Mouse (Mus musculus): ENCODE results near the gene Tsga10. TPM values are rescaled to one million over a fixed set of nuclear protein-coding genes. Genes with fewer than 3 reads are reported as not detected.
A peak's percentile ranks its signal among the peaks of the same experiment; 100 is the strongest.

Tsga10 gene
- polyA plus RNA-seq, 1 experiment = 0.10 TPM

DNA sequence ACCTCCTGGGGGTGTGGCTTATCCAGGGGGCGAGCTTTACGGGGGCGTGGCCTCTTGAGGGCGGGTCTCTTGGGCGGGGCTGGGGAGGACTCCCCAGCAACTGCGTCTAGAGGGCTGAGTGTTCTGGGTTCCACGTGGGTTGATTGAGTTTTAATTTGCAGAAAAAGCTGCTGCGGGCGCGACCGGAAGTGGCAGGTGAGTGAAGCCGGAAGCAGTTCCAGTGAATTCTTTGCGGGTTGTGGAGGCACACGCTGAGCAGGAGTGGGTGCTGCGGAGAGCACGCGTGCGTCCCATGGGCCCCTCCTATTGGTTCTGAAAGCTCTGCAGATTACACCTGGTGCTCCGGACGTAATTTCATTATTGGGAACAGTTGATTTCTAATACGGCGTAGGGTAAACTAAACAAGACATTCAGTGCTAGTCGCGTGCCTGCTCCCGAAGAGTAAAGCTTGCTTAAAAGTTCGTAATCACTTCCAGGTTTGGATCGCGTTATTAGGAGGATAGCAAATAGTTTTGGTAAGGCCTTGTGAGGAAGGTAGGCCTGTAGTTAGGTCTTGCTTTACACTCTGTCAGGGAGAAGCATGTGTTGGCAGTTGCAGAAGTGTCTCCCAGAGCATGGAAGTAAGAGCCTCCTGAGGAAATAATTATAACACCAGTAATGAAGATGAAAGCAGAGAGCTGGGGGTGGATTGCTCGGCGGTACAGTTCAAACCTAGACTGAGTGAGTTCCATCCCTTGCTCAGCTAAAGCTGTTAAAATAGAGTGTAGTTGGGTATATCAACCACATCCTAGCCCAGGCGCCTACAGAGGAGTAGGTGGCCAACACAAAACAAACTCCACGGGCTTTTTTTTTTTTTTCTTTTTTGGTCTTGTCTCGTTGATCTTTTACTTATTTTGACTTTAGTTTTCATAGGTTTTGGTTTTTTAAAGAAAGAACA is 6.2 kb upstream of the Tsga10 start:
- peaks cover 2% of the 10 kb centered on the region; the same call in 1 of the 2 replicates for H3K4me1 ChIP-seq (ENCODE audit: control insufficient read depth, insufficient read depth, insufficient read length, low read length)
- H3K27ac ChIP-seq (ENCODE audit: insufficient read depth, low read depth, low read length) = peak overlapping the region; percentile 69
- peak overlapping the region; percentile 85 for H3K4me3 ChIP-seq (ENCODE audit: low read depth, low read length)
- 1% methylated on average over 33 of the region's 33 CpGs for WGBS
- H3K36me3 ChIP-seq (ENCODE audit: control insufficient read depth, insufficient read depth, low read length) = peaks cover 12% of the 10 kb centered on the region
- TF ChIP-seq CTCF (IDR thresholded peaks at IDR 0.05; ENCODE audit: extremely low read depth, insufficient read length, insufficient replicate concordance, low read depth, low read length) (peak; percentile 7; the same call in 1 of the 2 replicates), POLR2A (IDR thresholded peaks at IDR 0.05; ENCODE audit: low read depth, low read length) (peak; percentile 28; the same call in 1 of the 2 replicates)
- H3K27me3 ChIP-seq (ENCODE audit: control insufficient read depth, insufficient read depth, low read length) = no peaks in the 10 kb centered on the region

DNA sequence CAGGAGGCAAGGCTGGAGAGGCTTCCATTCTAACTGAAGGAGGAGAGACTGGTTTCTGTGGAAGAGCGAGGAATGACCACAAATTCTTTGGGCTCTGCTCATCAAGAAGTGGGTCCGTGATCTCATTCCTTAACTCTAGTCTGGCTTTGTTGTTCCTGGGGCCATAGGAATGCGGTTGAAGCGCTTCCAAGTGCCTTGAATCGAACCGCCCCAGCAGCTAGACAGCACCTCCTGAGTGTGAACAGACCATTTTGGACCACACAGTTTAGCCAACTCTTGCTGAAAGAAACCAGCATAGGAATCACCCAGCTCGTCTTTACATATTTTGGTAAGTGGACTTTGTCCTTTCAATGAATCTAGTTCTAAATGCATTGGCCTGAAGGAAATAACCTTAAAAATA is 5.5 kb upstream of the Tsga10 start, which contains the start of gene Lipt1:
Gene Lipt1, plus strand, starts transcription at position 35 of the 400 bp plus-strand sequence.
- H3K27ac ChIP-seq (ENCODE audit: insufficient read depth, low read depth, low read length) = peak within 1 kb of the TSS; percentile 69
- no peaks in the 10 kb centered on the region for H3K27me3 ChIP-seq (ENCODE audit: control insufficient read depth, insufficient read depth, low read length)
- H3K4me3 ChIP-seq (ENCODE audit: low read depth, low read length) = peak within 1 kb of the TSS; percentile 85
- H3K4me1 ChIP-seq (ENCODE audit: control insufficient read depth, insufficient read depth, insufficient read length, low read length) = peaks cover 2% of the 10 kb centered on the region; the same call in 1 of the 2 replicates
- TF ChIP-seq POLR2A (IDR thresholded peaks at IDR 0.05; ENCODE audit: low read depth, low read length) = no peak
- TF ChIP-seq CTCF (IDR thresholded peaks at IDR 0.05; ENCODE audit: extremely low read depth, insufficient read length, insufficient replicate concordance, low read depth, low read length) = no peak
- H3K36me3 ChIP-seq (ENCODE audit: control insufficient read depth, insufficient read depth, low read length) = peaks cover 9% of the 10 kb centered on the region
- 12% methylated on average over 7 of the region's 7 CpGs for WGBS

DNA sequence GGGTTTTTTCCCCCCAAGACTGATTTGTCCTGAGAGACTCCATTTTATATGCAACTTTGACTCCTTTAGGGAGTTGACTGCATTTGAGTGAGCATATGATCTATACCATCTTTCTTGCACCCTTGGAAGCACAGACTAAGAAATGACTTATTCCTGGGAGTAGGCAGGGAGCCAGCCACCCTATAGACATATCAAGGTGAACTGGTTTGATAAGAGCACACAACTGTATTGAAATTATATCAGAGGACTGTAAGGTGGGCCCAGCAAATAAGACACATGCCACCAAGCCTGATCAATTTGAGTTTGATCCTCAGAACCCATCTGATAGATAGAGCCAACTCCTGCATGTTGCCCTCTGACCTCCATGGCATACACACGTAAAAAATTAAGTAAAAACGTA is 3.1 kb upstream of the Tsga10 start:
- H3K27me3 ChIP-seq (ENCODE audit: control insufficient read depth, insufficient read depth, low read length) = no peaks in the 10 kb centered on the region
- no peak for TF ChIP-seq CTCF (IDR thresholded peaks at IDR 0.05; ENCODE audit: extremely low read depth, insufficient read length, insufficient replicate concordance, low read depth, low read length)
- TF ChIP-seq POLR2A (IDR thresholded peaks at IDR 0.05; ENCODE audit: low read depth, low read length) = no peak
- no peak overlapping the region for H3K27ac ChIP-seq (ENCODE audit: insufficient read depth, low read depth, low read length)
- 61% methylated on average over 2 of the region's 2 CpGs for WGBS
- no peak overlapping the region for H3K4me3 ChIP-seq (ENCODE audit: low read depth, low read length)
- no peaks in the 10 kb centered on the region for H3K36me3 ChIP-seq (ENCODE audit: control insufficient read depth, insufficient read depth, low read length)
- H3K4me1 ChIP-seq (ENCODE audit: control insufficient read depth, insufficient read depth, insufficient read length, low read length) = peaks cover 2% of the 10 kb centered on the region; the same call in 1 of the 2 replicates

DNA sequence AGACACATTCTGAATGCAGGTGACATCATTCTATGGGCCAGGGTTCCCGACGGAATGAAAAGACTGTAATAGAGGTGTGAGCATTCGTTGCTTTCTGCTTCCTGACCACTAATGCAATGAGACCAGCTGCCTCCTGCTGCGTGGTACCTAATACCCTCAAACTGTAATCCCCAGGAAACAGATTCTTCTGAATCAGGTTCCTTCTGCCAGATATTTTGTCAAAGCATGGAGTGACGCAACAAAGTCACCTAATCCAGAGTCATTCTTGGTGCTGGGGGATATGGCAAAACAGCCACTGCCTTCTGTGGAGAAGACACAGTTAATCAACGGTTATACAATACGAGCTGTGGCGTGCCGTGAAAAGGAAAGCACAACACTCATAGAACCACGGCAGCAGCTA is 2.4 kb upstream of the Tsga10 start:
- no peaks in the 10 kb centered on the region for H3K36me3 ChIP-seq (ENCODE audit: control insufficient read depth, insufficient read depth, low read length)
- H3K4me1 ChIP-seq (ENCODE audit: control insufficient read depth, insufficient read depth, insufficient read length, low read length) = peaks cover 2% of the 10 kb centered on the region; the same call in 1 of the 2 replicates
- no peak overlapping the region for H3K27ac ChIP-seq (ENCODE audit: insufficient read depth, low read depth, low read length)
- no peak for TF ChIP-seq POLR2A (IDR thresholded peaks at IDR 0.05; ENCODE audit: low read depth, low read length)
- TF ChIP-seq CTCF (IDR thresholded peaks at IDR 0.05; ENCODE audit: extremely low read depth, insufficient read length, insufficient replicate concordance, low read depth, low read length) = no peak
- no peak overlapping the region for H3K4me3 ChIP-seq (ENCODE audit: low read depth, low read length)
- no peaks in the 10 kb centered on the region for H3K27me3 ChIP-seq (ENCODE audit: control insufficient read depth, insufficient read depth, low read length)
- whole genome bisulfite sequencing = 65% methylated on average over 10 of the region's 10 CpGs

DNA sequence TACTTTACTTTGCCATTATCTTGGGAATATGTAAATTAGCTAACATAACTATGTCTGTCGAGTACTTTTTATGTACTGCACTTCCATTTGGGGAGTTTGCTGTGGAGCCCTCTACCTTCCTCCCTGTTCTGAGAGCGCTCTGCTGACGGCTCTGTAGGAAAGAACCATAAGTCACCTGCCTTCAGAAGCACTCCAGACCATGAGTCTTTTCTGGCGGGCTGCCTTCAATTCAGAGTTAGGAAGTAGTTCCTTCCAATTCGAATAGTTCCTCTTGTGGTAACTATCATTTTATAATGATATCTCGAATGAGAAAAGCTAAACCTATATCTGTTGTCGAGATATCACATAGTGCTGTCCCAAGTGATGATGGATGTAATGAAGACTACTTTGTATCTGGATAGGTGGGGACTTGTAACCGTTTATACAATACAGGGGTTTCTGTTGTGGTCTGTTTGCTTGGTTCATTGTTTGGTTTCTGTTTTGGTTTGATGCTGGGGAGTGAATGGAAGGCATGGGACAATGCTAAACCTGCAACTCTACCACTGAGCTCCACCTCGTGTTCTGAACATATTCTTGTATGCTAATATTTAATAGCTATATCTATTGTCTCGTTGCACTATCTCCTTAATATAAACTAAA is 1.6 kb upstream of the Tsga10 start:
- no peak overlapping the region for H3K27ac ChIP-seq (ENCODE audit: insufficient read depth, low read depth, low read length)
- H3K36me3 ChIP-seq (ENCODE audit: control insufficient read depth, insufficient read depth, low read length) = no peaks in the 10 kb centered on the region
- TF ChIP-seq CTCF (IDR thresholded peaks at IDR 0.05; ENCODE audit: extremely low read depth, insufficient read length, insufficient replicate concordance, low read depth, low read length) (no peak), POLR2A (IDR thresholded peaks at IDR 0.05; ENCODE audit: low read depth, low read length) (no peak)
- H3K4me1 ChIP-seq (ENCODE audit: control insufficient read depth, insufficient read depth, insufficient read length, low read length) = peaks cover 2% of the 10 kb centered on the region; the same call in 1 of the 2 replicates
- H3K4me3 ChIP-seq (ENCODE audit: low read depth, low read length) = no peak overlapping the region
- 59% methylated on average over 10 of the region's 10 CpGs for WGBS
- H3K27me3 ChIP-seq (ENCODE audit: control insufficient read depth, insufficient read depth, low read length) = no peaks in the 10 kb centered on the region

DNA sequence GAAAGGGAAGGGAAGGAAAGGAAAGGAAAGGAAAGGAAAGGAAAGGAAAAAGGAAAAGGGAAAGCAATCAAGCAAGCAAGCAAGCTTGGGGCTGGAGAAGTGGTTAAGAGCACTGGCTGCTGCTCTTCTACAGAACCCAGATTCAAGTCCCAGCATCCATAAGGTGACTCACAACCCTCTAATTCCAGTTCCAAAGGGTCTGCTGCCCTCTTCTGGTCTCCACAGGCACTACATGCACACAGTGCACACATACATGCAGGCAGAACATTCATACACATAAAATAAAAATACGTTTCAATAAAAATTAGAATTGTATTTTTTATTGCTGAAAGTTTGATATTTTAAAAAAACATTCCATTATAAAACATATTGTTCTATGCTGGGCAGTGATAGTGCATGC is 827 bp upstream of the Tsga10 start:
- Histone ChIP-seq H3K4me1 (ENCODE audit: control insufficient read depth, insufficient read depth, insufficient read length, low read length) (peaks cover 2% of the 10 kb centered on the region; the same call in 1 of the 2 replicates), H3K36me3 (ENCODE audit: control insufficient read depth, insufficient read depth, low read length) (no peaks in the 10 kb centered on the region), H3K4me3 (ENCODE audit: low read depth, low read length) (no peak overlapping the region), H3K27ac (ENCODE audit: insufficient read depth, low read depth, low read length) (no peak overlapping the region), H3K27me3 (ENCODE audit: control insufficient read depth, insufficient read depth, low read length) (no peaks in the 10 kb centered on the region)
- WGBS = 80% methylated on average over 1 of the region's 1 CpGs
- no peak for TF ChIP-seq POLR2A (IDR thresholded peaks at IDR 0.05; ENCODE audit: low read depth, low read length)
- peak; percentile 56; the same call in 1 of the 2 replicates for TF ChIP-seq CTCF (IDR thresholded peaks at IDR 0.05; ENCODE audit: extremely low read depth, insufficient read length, insufficient replicate concordance, low read depth, low read length)
